Mouse (Mus musculus): ENCODE data around the gene Anks1.
A peak's percentile ranks its signal among the peaks of the same experiment; 100 is the strongest.
"Not testable (repeated sequence)": the region's sequence is repeated elsewhere in the genome, so short reads cannot be mapped to it uniquely, and the experiment has no call there.

The Anks1 gene

DNA sequence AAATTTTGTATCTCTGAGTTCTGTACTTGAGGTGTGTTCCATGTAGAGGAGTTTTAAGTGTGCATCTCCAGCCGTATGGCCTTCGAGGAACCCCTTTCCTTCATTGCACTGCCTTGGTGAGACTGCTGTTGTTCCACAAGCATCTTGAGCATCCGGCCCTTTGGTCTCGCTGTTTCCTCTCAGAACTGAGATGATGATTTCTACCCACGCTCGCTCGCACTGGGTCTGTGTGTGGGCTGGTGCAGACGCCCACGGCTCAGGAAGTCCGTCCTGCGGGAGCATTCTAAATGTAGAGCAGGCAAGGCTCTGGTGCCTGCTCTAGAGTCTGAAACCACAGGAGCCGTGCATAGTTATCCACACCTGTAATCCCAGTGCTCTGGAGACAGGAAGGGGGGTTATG lies 88.1 kb downstream of the Anks1 start:
- DNase-seq (ENCODE audit: low spot score in 2 of 2) = peak in 1 of 2 experiments; percentile 56

GRCm38 (mm10) chr17:27999683-28000273 lies 90.7 kb downstream of the Anks1 start:
- not testable (repeated sequence) for DNase-seq (ENCODE audit: low spot score in 2 of 2)

- DNase-seq (ENCODE audit: low spot score in 2 of 2) = no peak
Measured at GRCm38 (mm10) chr17:28000389-28000788, 91.3 kb downstream of the Anks1 start.

DNA sequence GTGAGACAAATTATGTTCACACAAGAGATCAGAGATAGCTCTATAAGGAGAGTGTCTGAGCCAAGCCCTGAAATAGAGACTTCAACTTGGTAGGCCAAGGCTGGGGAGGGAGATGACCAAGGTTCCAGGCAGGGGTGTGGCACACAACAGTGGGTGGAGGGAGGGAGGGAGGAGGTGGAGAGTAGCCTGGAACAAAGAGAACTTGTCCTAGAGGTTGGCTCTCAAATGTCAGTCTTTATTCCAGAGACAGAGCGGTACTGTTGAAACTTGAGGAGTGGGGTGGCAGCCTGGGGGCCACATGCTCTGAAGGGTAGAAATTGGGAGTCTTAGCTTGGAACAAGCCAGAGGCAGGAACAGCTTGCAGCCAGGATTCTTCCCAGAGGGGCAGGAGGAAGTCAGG lies 91.7 kb downstream of the Anks1 start:
- no peak for DNase-seq (ENCODE audit: low spot score in 2 of 2)

GRCm38 (mm10) chr17:28005393-28005792 lies 96.3 kb downstream of the Anks1 start:
- no peak for DNase-seq (ENCODE audit: low spot score in 2 of 2)

DNA sequence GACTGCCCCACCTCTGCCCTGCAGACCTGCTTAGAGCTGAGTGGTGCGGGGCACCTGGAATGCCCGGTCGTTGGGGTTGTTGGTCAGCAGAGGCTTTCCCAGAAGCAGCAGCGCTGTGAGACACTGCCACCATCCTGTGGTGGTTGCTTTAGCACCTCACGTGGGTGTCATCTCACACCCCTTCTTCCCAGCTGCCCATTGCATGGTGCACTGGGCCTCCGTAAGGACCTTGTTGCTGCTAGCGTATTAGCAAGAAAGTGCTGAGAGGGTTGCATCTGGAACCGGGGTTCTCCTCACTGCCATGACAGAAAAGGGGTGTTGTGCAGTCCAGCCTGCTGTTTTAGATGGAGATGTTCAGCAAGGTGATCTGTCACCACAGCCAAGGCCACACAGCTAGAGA lies 97.1 kb downstream of the Anks1 start:
- no peak for DNase-seq (ENCODE audit: low spot score in 2 of 2)

- DNase-seq (ENCODE audit: low spot score in 2 of 2) = no peak
Measured at GRCm38 (mm10) chr17:28006611-28007010, 97.5 kb downstream of the Anks1 start.

DNA sequence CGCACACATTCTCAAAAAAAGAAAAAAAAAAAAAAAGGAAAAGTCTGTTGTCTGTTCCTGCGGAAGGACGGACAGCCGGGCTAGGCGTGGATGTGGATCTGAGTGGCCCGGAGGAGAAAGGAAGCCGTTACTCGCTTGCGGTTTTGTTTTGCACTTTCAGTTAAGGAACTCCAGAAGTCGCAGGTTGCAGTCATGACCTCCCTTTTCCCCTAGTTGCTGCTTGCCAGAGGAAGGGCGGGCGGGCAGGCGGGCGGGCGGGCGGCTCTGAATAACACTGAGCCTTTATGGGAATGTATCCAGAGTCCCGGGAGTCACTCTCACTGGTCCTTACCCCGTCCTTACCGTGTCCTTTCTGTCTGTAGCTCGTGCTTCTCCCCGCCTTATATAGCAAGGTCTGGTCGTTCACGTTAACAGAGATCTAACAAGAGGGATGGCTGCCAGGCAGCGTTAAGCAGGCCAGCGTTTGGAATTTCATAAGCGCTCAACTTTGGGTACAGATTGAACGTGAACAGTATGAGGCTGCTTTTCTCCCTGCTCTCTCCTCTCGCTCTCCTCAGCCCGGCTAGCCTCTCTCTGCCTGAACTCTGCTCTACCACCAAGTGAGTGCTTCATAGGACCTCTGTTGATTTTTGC lies 98.2 kb downstream of the Anks1 start:
- DNase-seq (ENCODE audit: low spot score in 2 of 2) = no peak

- DNase-seq (ENCODE audit: low spot score in 2 of 2) = no peak
Measured at GRCm38 (mm10) chr17:28007857-28008564, 98.9 kb downstream of the Anks1 start.

DNA sequence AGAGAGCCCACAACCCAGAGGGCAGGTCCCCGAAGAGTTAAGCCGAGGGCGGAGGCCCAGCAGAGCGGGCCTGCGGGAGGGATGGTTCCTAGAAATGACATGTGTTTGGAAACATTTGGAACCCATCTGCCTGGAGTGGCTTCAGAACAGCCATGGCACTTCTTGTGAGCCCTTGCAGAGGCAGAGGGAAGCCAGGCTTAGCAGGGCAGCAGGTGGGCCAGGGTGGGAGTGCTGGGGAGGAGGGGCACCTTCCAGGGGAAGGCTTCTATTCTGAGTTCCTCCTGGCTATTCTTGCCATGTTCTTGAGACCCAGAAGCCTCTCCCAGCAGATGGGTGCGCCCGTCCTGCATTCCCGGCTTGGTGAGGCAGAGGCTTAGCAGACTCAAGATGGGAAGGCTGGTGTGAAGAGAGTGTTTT lies 99.5 kb downstream of the Anks1 start:
- DNase-seq (ENCODE audit: low spot score in 2 of 2) = no peak

DNA sequence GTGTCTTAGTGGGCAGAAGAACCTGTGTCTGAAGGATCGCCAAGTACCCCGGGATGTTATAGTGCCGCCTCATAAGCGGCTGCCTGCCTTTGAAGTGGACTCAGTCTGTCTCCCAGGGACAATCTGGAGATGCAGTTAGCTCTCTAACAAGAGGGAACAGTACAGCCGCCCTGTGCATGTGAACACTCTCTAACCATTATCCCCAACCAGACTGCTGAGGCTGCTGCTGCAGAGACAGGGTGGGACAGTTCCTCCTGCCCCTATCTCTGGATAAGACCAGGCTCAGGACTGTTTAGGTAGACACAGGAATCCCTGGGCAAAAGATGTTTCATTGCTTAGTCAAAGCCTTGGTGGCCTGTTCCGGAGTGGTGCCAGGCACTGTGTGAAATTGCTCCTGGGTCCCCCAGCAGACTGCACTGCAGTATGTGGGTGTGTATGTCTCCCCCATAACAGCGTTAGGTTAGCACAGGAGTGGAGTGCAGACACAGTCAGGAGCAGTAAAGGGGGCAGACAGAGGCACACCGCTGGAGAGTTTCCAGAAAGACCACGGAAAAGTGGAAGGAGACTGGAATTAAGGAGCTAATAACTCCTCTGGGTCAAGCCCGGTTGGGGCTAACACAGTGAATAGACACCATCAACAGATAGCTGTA lies 100.1 kb downstream of the Anks1 start:
- no peak for DNase-seq (ENCODE audit: low spot score in 2 of 2)

DNA sequence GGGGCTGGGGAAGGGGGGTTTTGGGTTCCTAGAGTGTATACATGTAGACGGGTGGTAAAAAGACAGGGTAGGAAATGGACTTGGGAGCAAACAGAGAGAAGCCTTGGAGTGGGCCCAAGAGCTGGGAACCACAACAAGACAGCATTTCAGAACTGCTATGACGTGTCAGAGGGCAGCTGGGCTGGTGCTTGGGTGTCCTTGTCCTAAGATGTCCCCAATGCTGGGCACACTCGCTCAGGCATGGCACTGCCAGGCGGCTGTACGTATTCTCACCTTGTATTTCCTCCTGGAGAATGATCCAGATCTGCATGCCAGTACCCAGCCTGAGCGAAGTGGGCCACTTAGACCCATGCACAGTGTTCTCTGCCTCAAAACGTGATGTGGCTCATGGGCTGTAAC lies 100.6 kb downstream of the Anks1 start:
- DNase-seq (ENCODE audit: low spot score in 2 of 2) = no peak

DNA sequence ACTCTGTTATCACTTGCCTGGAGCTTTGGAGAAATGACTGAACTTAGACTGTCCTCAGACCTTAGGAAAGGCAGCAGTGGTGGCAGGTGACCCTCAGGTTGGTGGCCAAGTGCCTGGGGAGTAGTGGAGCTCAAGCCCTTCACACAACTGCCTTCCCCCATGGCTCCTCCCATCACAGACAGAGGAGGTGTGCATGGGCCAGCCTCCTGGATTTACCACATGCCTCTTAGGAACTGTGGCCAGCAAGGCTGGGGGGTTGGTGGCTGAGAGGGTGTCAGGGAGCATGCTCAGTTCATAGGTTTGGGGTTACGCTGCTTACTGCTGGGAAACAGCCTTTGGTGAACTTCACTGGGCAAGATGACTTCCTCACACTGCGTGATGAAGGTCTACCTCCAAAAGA lies 101.8 kb downstream of the Anks1 start:
- DNase-seq (ENCODE audit: low spot score in 2 of 2) = no peak

DNA sequence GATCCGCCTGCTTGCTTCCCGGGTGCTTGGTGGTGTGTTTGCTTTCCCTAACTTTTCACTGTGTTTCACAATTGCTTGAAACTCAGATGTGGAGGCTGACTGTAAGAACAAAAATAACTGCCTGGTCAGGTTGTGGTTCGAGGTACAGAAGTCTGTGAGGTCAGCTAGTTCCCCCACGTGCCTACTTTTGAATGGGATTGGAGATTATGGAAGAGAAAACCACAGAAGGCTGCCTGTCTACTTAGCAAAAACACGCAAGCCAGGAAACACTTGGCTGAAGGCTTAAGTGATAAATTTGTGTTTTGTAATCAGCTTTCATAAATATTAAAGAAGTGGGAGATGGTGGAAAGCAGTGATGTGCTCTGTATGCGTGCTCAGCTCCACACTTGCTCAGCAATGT lies 103.7 kb downstream of the Anks1 start:
- no peak for DNase-seq (ENCODE audit: low spot score in 2 of 2)

GRCm38 (mm10) chr17:28013259-28013875 lies 104.3 kb downstream of the Anks1 start:
- no peak for DNase-seq (ENCODE audit: low spot score in 2 of 2)

GRCm38 (mm10) chr17:28014449-28014848 lies 105.3 kb downstream of the Anks1 start:
- no peak for DNase-seq (ENCODE audit: low spot score in 2 of 2)

GRCm38 (mm10) chr17:28015068-28015730 lies 106.1 kb downstream of the Anks1 start:
- DNase-seq (ENCODE audit: low spot score in 2 of 2) = no peak

DNA sequence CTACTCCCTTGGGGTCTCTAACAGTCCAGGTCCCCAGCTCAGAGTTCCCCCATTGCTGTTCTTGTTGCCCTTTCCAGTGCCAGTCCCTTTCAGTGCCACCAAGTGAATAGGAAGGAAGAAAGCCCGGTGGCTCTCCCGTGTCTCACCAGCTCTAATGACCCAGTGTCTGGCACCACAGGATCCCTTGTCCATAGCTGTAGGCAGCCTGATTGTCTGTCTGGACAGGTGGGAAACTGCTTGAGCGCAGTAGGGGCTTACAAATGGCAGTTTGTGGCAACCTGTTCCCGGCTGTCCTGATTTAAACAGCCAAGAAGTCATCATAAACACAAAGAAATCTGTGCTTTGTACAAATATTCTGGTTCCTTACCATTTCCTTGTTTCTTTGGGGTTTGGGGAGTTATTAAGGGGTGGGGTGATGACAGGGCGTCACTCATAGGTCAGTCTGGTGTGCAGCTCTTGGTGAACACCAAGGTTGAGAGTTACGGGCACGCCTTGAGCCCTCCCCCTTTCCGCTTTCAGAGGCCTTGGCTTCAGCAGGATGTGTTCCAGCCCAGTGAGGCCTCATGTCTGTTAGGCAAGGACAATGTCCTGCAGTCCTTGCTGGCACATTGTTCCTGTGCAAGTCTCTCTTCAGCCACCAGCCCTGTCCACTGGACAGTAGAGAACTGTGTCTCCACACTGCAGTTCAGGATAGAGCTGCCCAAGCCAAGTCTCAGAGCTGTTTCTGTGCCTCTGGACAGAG lies 107.1 kb downstream of the Anks1 start:
- DNase-seq (ENCODE audit: low spot score in 2 of 2) = no peak

DNA sequence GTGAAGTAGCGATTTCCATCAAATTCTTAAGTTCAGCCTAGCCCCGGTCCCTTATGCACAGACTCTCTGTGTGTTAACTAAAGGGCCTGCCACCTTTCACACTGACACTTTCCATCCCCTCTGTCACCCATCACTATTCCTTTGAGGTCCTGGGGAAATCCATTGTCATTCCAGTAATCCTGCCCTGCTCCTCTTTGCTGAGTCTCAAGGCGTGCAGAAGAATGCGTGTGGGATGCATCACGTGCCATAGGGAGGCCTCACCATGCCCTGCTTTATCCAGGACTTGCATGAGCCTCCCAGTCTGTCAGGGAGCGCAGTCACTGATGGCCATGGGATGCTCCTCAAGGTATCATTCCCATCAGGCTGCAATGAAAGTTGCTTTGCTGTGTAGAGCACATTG lies 109.2 kb downstream of the Anks1 start:
- no peak for DNase-seq (ENCODE audit: low spot score in 2 of 2)

GRCm38 (mm10) chr17:28018776-28019175 lies 109.7 kb downstream of the Anks1 start:
- no peak for DNase-seq (ENCODE audit: low spot score in 2 of 2)

Data from frontal cortex, postnatal 25 days (tissue).